Mouse (Mus musculus): ENCODE measurements around the gene Dis3l.

DNA sequence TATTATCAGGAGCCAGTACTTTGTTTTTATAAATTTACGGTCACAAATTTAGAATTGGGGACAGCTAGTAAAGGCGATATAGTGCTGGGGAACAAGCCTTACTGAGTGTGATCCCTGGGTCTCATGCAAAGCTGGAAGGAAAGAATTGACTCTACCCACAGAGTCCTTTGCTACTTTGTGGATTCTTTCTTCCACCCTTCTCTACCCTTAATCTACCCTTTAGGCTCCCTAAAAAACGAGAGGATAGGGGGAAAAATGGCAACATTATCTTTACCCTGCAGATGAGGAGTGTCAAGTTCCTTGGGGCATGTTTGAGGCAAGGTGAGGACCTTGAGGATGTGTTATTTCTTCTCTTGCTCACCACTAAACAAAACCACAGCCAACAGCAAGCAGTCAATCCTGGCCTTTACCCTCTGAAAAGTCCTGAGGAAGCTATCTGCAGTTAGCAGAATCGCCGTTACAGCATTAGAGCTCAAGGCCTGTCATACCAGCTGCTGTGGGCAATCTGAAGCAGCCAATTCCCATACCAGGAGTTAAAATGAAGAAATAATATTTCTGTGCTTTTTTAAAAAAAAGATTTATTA, 58.6 kb downstream of the Dis3l start:
- no peak for TF ChIP-seq GATA1 (IDR thresholded peaks at IDR 0.05; ENCODE audit: borderline replicate concordance, low read length)
- TF ChIP-seq FLI1 (IDR thresholded peaks at IDR 0.05; ENCODE audit: low read length): no peak

Data from megakaryocyte, embryonic 14.5 days (primary cell).